Mouse (Mus musculus): ENCODE data around the gene Il1rl2. TPM values are rescaled to one million over a fixed set of nuclear protein-coding genes. Genes with fewer than 3 reads are reported as not detected.

The Il1rl2 gene
- polyA plus RNA-seq, 1 experiment from 2014 or later = 0.90 TPM

- TF ChIP-seq EP300 (IDR thresholded peaks at IDR 0.05; ENCODE audit: low read depth) (no peak), CTCF (IDR thresholded peaks at IDR 0.05; ENCODE audit: low read depth) (no peak)
- WGBS (ENCODE audit: insufficient replicate concordance) = 65% methylated on average over 2 of the region's 2 CpGs
Measured at GRCm38 (mm10) chr1:40352904-40353286, 28.5 kb downstream of the Il1rl2 start.

GRCm38 (mm10) chr1:40354665-40355064 lies 30.3 kb downstream of the Il1rl2 start:
- no peak for TF ChIP-seq EP300 (IDR thresholded peaks at IDR 0.05; ENCODE audit: low read depth)
- no peak for TF ChIP-seq CTCF (IDR thresholded peaks at IDR 0.05; ENCODE audit: low read depth)
- WGBS (ENCODE audit: insufficient replicate concordance) = 76% methylated on average over 3 of the region's 3 CpGs
- no peak for ATAC-seq
- no peak overlapping the region for H3K9ac ChIP-seq (replicated peaks)
- peaks cover 32% of the 10 kb centered on the region for H3K4me1 ChIP-seq (ENCODE audit: insufficient read depth)
- DNase-seq = no peak
- no peaks in the 10 kb centered on the region for H3K27me3 ChIP-seq (ENCODE audit: insufficient read depth, low read length)
- H3K4me2 ChIP-seq (ENCODE audit: low read depth, low read length) = no peak overlapping the region
- H3K9me3 ChIP-seq (ENCODE audit: low read length) = no peaks in the 10 kb centered on the region
- H3K27ac ChIP-seq (ENCODE audit: low read depth) = no peak overlapping the region
- peaks cover 2% of the 10 kb centered on the region; the same call in 1 of the 2 replicates for H3K36me3 ChIP-seq (replicated peaks; ENCODE audit: insufficient read depth, low read length)
- no peak overlapping the region for H3K4me3 ChIP-seq (ENCODE audit: low read depth, low read length)

More at GRCm38 (mm10) chr1:40352904-40353286, 28.5 kb downstream of the Il1rl2 start:
- Histone ChIP-seq H3K4me1 (ENCODE audit: insufficient read depth) (peaks cover 23% of the 10 kb centered on the region), H3K9ac (replicated peaks) (no peak overlapping the region), H3K4me3 (ENCODE audit: low read depth, low read length) (no peak overlapping the region), H3K36me3 (replicated peaks; ENCODE audit: insufficient read depth, low read length) (peaks cover 2% of the 10 kb centered on the region; the same call in 1 of the 2 replicates), H3K4me2 (ENCODE audit: low read depth, low read length) (no peak overlapping the region), H3K9me3 (ENCODE audit: low read length) (no peaks in the 10 kb centered on the region), H3K27me3 (ENCODE audit: insufficient read depth, low read length) (no peaks in the 10 kb centered on the region), H3K27ac (ENCODE audit: low read depth) (no peak overlapping the region)
- ATAC-seq (no peak), DNase-seq (no peak)

GRCm38 (mm10) chr1:40355431-40355843 lies 31.0 kb downstream of the Il1rl2 start:
- Histone ChIP-seq H3K4me3 (ENCODE audit: low read depth, low read length) (no peak overlapping the region), H3K9me3 (ENCODE audit: low read length) (no peaks in the 10 kb centered on the region), H3K27me3 (ENCODE audit: insufficient read depth, low read length) (no peaks in the 10 kb centered on the region), H3K4me2 (ENCODE audit: low read depth, low read length) (no peak overlapping the region), H3K9ac (replicated peaks) (no peak overlapping the region), H3K36me3 (replicated peaks; ENCODE audit: insufficient read depth, low read length) (peaks cover 2% of the 10 kb centered on the region; the same call in 1 of the 2 replicates), H3K4me1 (ENCODE audit: insufficient read depth) (peaks cover 34% of the 10 kb centered on the region), H3K27ac (ENCODE audit: low read depth) (no peak overlapping the region)
- ATAC-seq (peak; percentile 33; the same call in 1 of the 2 replicates), DNase-seq (no peak)
- no peak for TF ChIP-seq CTCF (IDR thresholded peaks at IDR 0.05; ENCODE audit: low read depth)
- TF ChIP-seq EP300 (IDR thresholded peaks at IDR 0.05; ENCODE audit: low read depth) = no peak
- 70% methylated on average over 4 of the region's 4 CpGs for WGBS (ENCODE audit: insufficient replicate concordance)

GRCm38 (mm10) chr1:40355904-40356521 lies 31.6 kb downstream of the Il1rl2 start:
- Histone ChIP-seq H3K4me2 (ENCODE audit: low read depth, low read length) (no peak overlapping the region), H3K4me1 (ENCODE audit: insufficient read depth) (peaks cover 34% of the 10 kb centered on the region), H3K4me3 (ENCODE audit: low read depth, low read length) (no peak overlapping the region), H3K27me3 (ENCODE audit: insufficient read depth, low read length) (no peaks in the 10 kb centered on the region), H3K9ac (replicated peaks) (no peak overlapping the region), H3K9me3 (ENCODE audit: low read length) (no peaks in the 10 kb centered on the region), H3K36me3 (replicated peaks; ENCODE audit: insufficient read depth, low read length) (peaks cover 1% of the 10 kb centered on the region; the same call in 1 of the 2 replicates), H3K27ac (ENCODE audit: low read depth) (no peak overlapping the region)
- TF ChIP-seq CTCF (IDR thresholded peaks at IDR 0.05; ENCODE audit: low read depth) (no peak), EP300 (IDR thresholded peaks at IDR 0.05; ENCODE audit: low read depth) (0 out of 2 replicates have a peak, but pooled peaks have one; percentile 34)
- 25% methylated on average over 10 of the region's 10 CpGs for WGBS (ENCODE audit: insufficient replicate concordance)
- peak; percentile 71 for ATAC-seq
- DNase-seq = peak; percentile 45

GRCm38 (mm10) chr1:40357921-40358320 lies 33.5 kb downstream of the Il1rl2 start:
- ATAC-seq (no peak), DNase-seq (no peak)

GRCm38 (mm10) chr1:40358351-40358750 lies 33.9 kb downstream of the Il1rl2 start:
- 93% methylated on average over 2 of the region's 2 CpGs for WGBS (ENCODE audit: insufficient replicate concordance)

More at GRCm38 (mm10) chr1:40357921-40358320, 33.5 kb downstream of the Il1rl2 start:
- WGBS (ENCODE audit: insufficient replicate concordance) = 61% methylated on average over 2 of the region's 2 CpGs
- TF ChIP-seq CTCF (IDR thresholded peaks at IDR 0.05; ENCODE audit: low read depth) = no peak
- TF ChIP-seq EP300 (IDR thresholded peaks at IDR 0.05; ENCODE audit: low read depth) = no peak
- no peaks in the 10 kb centered on the region for H3K9me3 ChIP-seq (ENCODE audit: low read length)
- no peaks in the 10 kb centered on the region for H3K36me3 ChIP-seq (replicated peaks; ENCODE audit: insufficient read depth, low read length)
- H3K27ac ChIP-seq (ENCODE audit: low read depth) = no peak overlapping the region
- no peak overlapping the region for H3K9ac ChIP-seq (replicated peaks)
- H3K4me2 ChIP-seq (ENCODE audit: low read depth, low read length) = no peak overlapping the region
- H3K4me1 ChIP-seq (ENCODE audit: insufficient read depth) = peaks cover 27% of the 10 kb centered on the region
- H3K4me3 ChIP-seq (ENCODE audit: low read depth, low read length) = no peak overlapping the region
- H3K27me3 ChIP-seq (ENCODE audit: insufficient read depth, low read length) = no peaks in the 10 kb centered on the region

More at GRCm38 (mm10) chr1:40358351-40358750, 33.9 kb downstream of the Il1rl2 start:
- Histone ChIP-seq H3K4me1 (ENCODE audit: insufficient read depth) (peaks cover 26% of the 10 kb centered on the region), H3K4me3 (ENCODE audit: low read depth, low read length) (no peak overlapping the region), H3K4me2 (ENCODE audit: low read depth, low read length) (no peak overlapping the region), H3K9ac (replicated peaks) (no peak overlapping the region), H3K9me3 (ENCODE audit: low read length) (no peaks in the 10 kb centered on the region), H3K27me3 (ENCODE audit: insufficient read depth, low read length) (no peaks in the 10 kb centered on the region), H3K36me3 (replicated peaks; ENCODE audit: insufficient read depth, low read length) (no peaks in the 10 kb centered on the region), H3K27ac (ENCODE audit: low read depth) (no peak overlapping the region)
- DNase-seq (no peak), ATAC-seq (no peak)
- TF ChIP-seq CTCF (IDR thresholded peaks at IDR 0.05; ENCODE audit: low read depth) (no peak), EP300 (IDR thresholded peaks at IDR 0.05; ENCODE audit: low read depth) (no peak)

Data from liver, postnatal 0 days (tissue).